Mouse (Mus musculus) monocyte, adult 5-6 weeks (primary cell): Measurements from ENCODE around the gene Gsap. TPM values are rescaled to one million over a fixed set of nuclear protein-coding genes. Genes with fewer than 3 reads are reported as not detected.

Experiments
- total RNA-seq: library from RNA; stranded (forward); fragments of 200-1000, 200-491, 200-594 nt; gene quantifications from 3 replicates; pipeline ENCODE4 v1.2.3, GENCODE M21; 2017

Gene Gsap
- total RNA-seq, 1 experiment from 2014 or later: 196 TPM

Other genes starting within 250 kb of the Gsap start
- 46.5 to 65.5 TPM (median 51.9 TPM) in 3 replicates for gene Rsbn1l, start 229.9 kb upstream of the Gsap start, total RNA-seq
- 113 to 194 TPM (median 152 TPM) in 3 replicates for gene Ptpn12, start 130.3 kb upstream of the Gsap start, total RNA-seq
- 111 to 206 TPM (median 113 TPM) in 3 replicates for gene Fgl2, start 186.4 kb downstream of the Gsap start, total RNA-seq
- gene Ccdc146, start 238.4 kb downstream of the Gsap start, total RNA-seq: 0.10 to 0.32 TPM in 2 of 3 replicates, not detected in the other
- gene Fam185a, start 238.7 kb downstream of the Gsap start, total RNA-seq: 3.5 to 6.2 TPM (median 4.4 TPM) in 3 replicates